Mouse (Mus musculus): ENCODE results near the gene Olfr312. TPM values are rescaled to one million over a fixed set of nuclear protein-coding genes. Genes with fewer than 3 reads are reported as not detected.
"Not testable (repeated sequence)": the region's sequence is repeated elsewhere in the genome, so short reads cannot be mapped to it uniquely, and the experiment has no call there.

Gene Olfr312
- polyA plus RNA-seq, 1 experiment from 2014 or later: not detected

GRCm38 (mm10) chr11:58804393-58804792 lies 24.6 kb upstream of the Olfr312 start:
- Histone ChIP-seq H3K4me3 (no peak overlapping the region), H3K36me3 (no peaks in the 10 kb centered on the region), H3K4me2 (replicated peaks) (no peak overlapping the region), H3K27me3 (no peaks in the 10 kb centered on the region), H3K9me3 (no peaks in the 10 kb centered on the region), H3K4me1 (peaks cover 6% of the 10 kb centered on the region), H3K27ac (replicated peaks) (no peak overlapping the region), H3K9ac (replicated peaks) (no peak overlapping the region)
- no peak for ATAC-seq (replicated peaks)
- WGBS: 83% methylated on average over 2 of the region's 2 CpGs

GRCm38 (mm10) chr11:58812001-58812400 lies 17.0 kb upstream of the Olfr312 start:
- no peak for ATAC-seq (replicated peaks)
- no peak overlapping the region for H3K4me2 ChIP-seq (replicated peaks)
- no peak overlapping the region for H3K9ac ChIP-seq (replicated peaks)
- H3K4me3 ChIP-seq: no peak overlapping the region
- H3K27ac ChIP-seq (replicated peaks): no peak overlapping the region
- no peaks in the 10 kb centered on the region for H3K4me1 ChIP-seq
- no peaks in the 10 kb centered on the region for H3K36me3 ChIP-seq
- WGBS: 7% methylated on average over 1 of the region's 1 CpGs
- H3K9me3 ChIP-seq: no peaks in the 10 kb centered on the region
- no peaks in the 10 kb centered on the region for H3K27me3 ChIP-seq

GRCm38 (mm10) chr11:58814700-58815099 lies 14.3 kb upstream of the Olfr312 start, which contains the start of gene Olfr313:
TSS of gene Olfr313 (plus strand) at chr11:58815000.
- not testable (repeated sequence) for H3K4me2 ChIP-seq (replicated peaks); H3K4me3 ChIP-seq; H3K9ac ChIP-seq (replicated peaks); H3K9me3 ChIP-seq; H3K36me3 ChIP-seq; ATAC-seq (replicated peaks); H3K4me1 ChIP-seq; H3K27me3 ChIP-seq; H3K27ac ChIP-seq (replicated peaks)
- 44% methylated on average over 1 of the region's 1 CpGs for WGBS

GRCm38 (mm10) chr11:58815676-58816075 lies 13.4 kb upstream of the Olfr312 start:
- no peak overlapping the region for H3K4me3 ChIP-seq
- 92% methylated on average over 1 of the region's 1 CpGs for WGBS
- no peaks in the 10 kb centered on the region for H3K36me3 ChIP-seq
- ATAC-seq (replicated peaks): no peak
- no peak overlapping the region for H3K9ac ChIP-seq (replicated peaks)
- H3K27ac ChIP-seq (replicated peaks): no peak overlapping the region
- no peaks in the 10 kb centered on the region for H3K27me3 ChIP-seq
- no peaks in the 10 kb centered on the region for H3K9me3 ChIP-seq
- no peak overlapping the region for H3K4me2 ChIP-seq (replicated peaks)
- H3K4me1 ChIP-seq: no peaks in the 10 kb centered on the region

GRCm38 (mm10) chr11:58829764-58830163 lies 727 bp downstream of the Olfr312 start:
- Histone ChIP-seq H3K27ac (replicated peaks) (no peak overlapping the region), H3K4me2 (replicated peaks) (no peak overlapping the region), H3K27me3 (no peaks in the 10 kb centered on the region), H3K4me1 (no peaks in the 10 kb centered on the region), H3K9ac (replicated peaks) (no peak overlapping the region), H3K4me3 (no peak overlapping the region), H3K36me3 (no peaks in the 10 kb centered on the region), H3K9me3 (no peaks in the 10 kb centered on the region)
- WGBS: 82% methylated on average over 3 of the region's 3 CpGs
- ATAC-seq (replicated peaks): no peak

GRCm38 (mm10) chr11:58832541-58832940 lies 3.5 kb downstream of the Olfr312 start:
- not testable (repeated sequence) for H3K27me3 ChIP-seq; H3K9ac ChIP-seq (replicated peaks); H3K9me3 ChIP-seq; H3K36me3 ChIP-seq; H3K4me1 ChIP-seq; ATAC-seq (replicated peaks); H3K4me2 ChIP-seq (replicated peaks); H3K27ac ChIP-seq (replicated peaks); H3K4me3 ChIP-seq
- 82% methylated on average over 3 of the region's 3 CpGs for WGBS

GRCm38 (mm10) chr11:58838951-58839350 lies 9.9 kb downstream of the Olfr312 start, which contains the start of gene Olfr311:
TSS of gene Olfr311 (plus strand) at chr11:58839251.
- H3K27me3 ChIP-seq; H3K9me3 ChIP-seq; H3K4me2 ChIP-seq (replicated peaks); H3K4me3 ChIP-seq; H3K9ac ChIP-seq (replicated peaks); H3K27ac ChIP-seq (replicated peaks); H3K4me1 ChIP-seq; ATAC-seq (replicated peaks); H3K36me3 ChIP-seq: not testable (repeated sequence)

GRCm38 (mm10) chr11:58846919-58847461 lies 18.0 kb downstream of the Olfr312 start, which contains the start of gene Gm12258:
TSS of gene Gm12258 (plus strand) at chr11:58847158.
- peak within 1 kb of the TSS; percentile 62 for H3K4me2 ChIP-seq (replicated peaks)
- peak; percentile 100 for ATAC-seq (replicated peaks)
- no peaks in the 10 kb centered on the region for H3K9me3 ChIP-seq
- H3K27ac ChIP-seq (replicated peaks): peak within 1 kb of the TSS; percentile 81
- peak within 1 kb of the TSS; percentile 89 for H3K9ac ChIP-seq (replicated peaks)
- no peaks in the 10 kb centered on the region for H3K27me3 ChIP-seq
- peak within 1 kb of the TSS; percentile 81 for H3K4me3 ChIP-seq
- H3K4me1 ChIP-seq: peaks cover 13% of the 10 kb centered on the region
- H3K36me3 ChIP-seq: peaks cover 27% of the 10 kb centered on the region
- WGBS: under 1% methylated on average over 24 of the region's 24 CpGs

- no peaks in the 10 kb centered on the region for H3K27me3 ChIP-seq
- ATAC-seq (replicated peaks): peak; percentile 12; the same call in 1 of the 2 replicates
- H3K9me3 ChIP-seq: no peaks in the 10 kb centered on the region
- 50% methylated on average over 9 of the region's 9 CpGs for WGBS
- peak overlapping the region; percentile 89 for H3K9ac ChIP-seq (replicated peaks)
- peak overlapping the region; percentile 81 for H3K4me3 ChIP-seq
- peak overlapping the region; percentile 62 for H3K4me2 ChIP-seq (replicated peaks)
- peaks cover 33% of the 10 kb centered on the region for H3K36me3 ChIP-seq
- peaks cover 13% of the 10 kb centered on the region for H3K4me1 ChIP-seq
- H3K27ac ChIP-seq (replicated peaks): no peak overlapping the region
Measured at GRCm38 (mm10) chr11:58847636-58848035, 18.6 kb downstream of the Olfr312 start.

- peaks cover 13% of the 10 kb centered on the region for H3K4me1 ChIP-seq
- H3K27ac ChIP-seq (replicated peaks): no peak overlapping the region
- ATAC-seq (replicated peaks): no peak
- H3K27me3 ChIP-seq: no peaks in the 10 kb centered on the region
- no peaks in the 10 kb centered on the region for H3K9me3 ChIP-seq
- no peak overlapping the region for H3K4me3 ChIP-seq
- 65% methylated on average over 2 of the region's 2 CpGs for WGBS
- H3K9ac ChIP-seq (replicated peaks): no peak overlapping the region
- peaks cover 53% of the 10 kb centered on the region for H3K36me3 ChIP-seq
- H3K4me2 ChIP-seq (replicated peaks): no peak overlapping the region
Measured at GRCm38 (mm10) chr11:58849731-58850130, 20.7 kb downstream of the Olfr312 start.

- no peak overlapping the region for H3K4me2 ChIP-seq (replicated peaks)
- WGBS: 97% methylated on average over 8 of the region's 8 CpGs
- no peak overlapping the region for H3K4me3 ChIP-seq
- no peak overlapping the region for H3K9ac ChIP-seq (replicated peaks)
- peaks cover 53% of the 10 kb centered on the region for H3K36me3 ChIP-seq
- no peak overlapping the region for H3K27ac ChIP-seq (replicated peaks)
- no peaks in the 10 kb centered on the region for H3K27me3 ChIP-seq
- ATAC-seq (replicated peaks): no peak
- H3K4me1 ChIP-seq: no peaks in the 10 kb centered on the region
- peaks cover 3% of the 10 kb centered on the region; the same call in 1 of the 2 replicates for H3K9me3 ChIP-seq
Measured at GRCm38 (mm10) chr11:58860744-58861143, 31.7 kb downstream of the Olfr312 start.

GRCm38 (mm10) chr11:58867039-58867953 lies 38.3 kb downstream of the Olfr312 start, which contains the start of gene 2810021J22Rik:
TSS of gene 2810021J22Rik (plus strand) at chr11:58867216.
- Histone ChIP-seq H3K27me3 (no peaks in the 10 kb centered on the region), H3K27ac (replicated peaks) (peak within 1 kb of the TSS; percentile 89), H3K36me3 (peaks cover 11% of the 10 kb centered on the region; the same call in 1 of the 2 replicates), H3K9ac (replicated peaks) (peak within 1 kb of the TSS; percentile 82), H3K4me2 (replicated peaks) (peak within 1 kb of the TSS; percentile 66), H3K4me3 (peak within 1 kb of the TSS; percentile 84), H3K4me1 (peaks cover 12% of the 10 kb centered on the region), H3K9me3 (no peaks in the 10 kb centered on the region)
- ATAC-seq (replicated peaks): peak; percentile 95
- 4% methylated on average over 37 of the region's 37 CpGs for WGBS
